Mouse (Mus musculus): Measurements from ENCODE around the gene Vegfa. TPM values are rescaled to one million over a fixed set of nuclear protein-coding genes. Genes with fewer than 3 reads are reported as not detected.

Vegfa gene
- total and polyA plus RNA-seq, 2 experiments = 120 to 288 TPM

- H3K4me3 ChIP-seq (ENCODE audit: insufficient read depth, low read depth, low read length) = no peak overlapping the region
- no peak overlapping the region for H3K9ac ChIP-seq (ENCODE audit: low read depth, low read length)
- no peak overlapping the region for H3K27ac ChIP-seq (replicated peaks; ENCODE audit: insufficient read depth, low read depth, low read length)
- H3K36me3 ChIP-seq (ENCODE audit: control insufficient read depth, insufficient read depth, low read length) = no peaks in the 10 kb centered on the region
- 54% methylated on average over 9 of the region's 9 CpGs for WGBS
- H3K79me2 ChIP-seq (ENCODE audit: control insufficient read depth, insufficient read depth, low read length) = no peaks in the 10 kb centered on the region
- peaks cover 6% of the 10 kb centered on the region for H3K4me1 ChIP-seq (ENCODE audit: control insufficient read depth, insufficient read depth, low read length)
- TF ChIP-seq CTCF (IDR thresholded peaks at IDR 0.05; ENCODE audit: low read depth, low read length) (no peak), POLR2A (IDR thresholded peaks at IDR 0.05; ENCODE audit: extremely low read depth, insufficient read depth, low read length) (no peak)
- H3K27me3 ChIP-seq (ENCODE audit: control insufficient read depth, insufficient read depth, low read length) = no peaks in the 10 kb centered on the region
- peak; percentile 44 for DNase-seq (ENCODE audit: extremely low read depth, low read depth, low spot score)
Observed at GRCm38 (mm10) chr17:46070046-46070445, 37.9 kb upstream of the Vegfa start.

GRCm38 (mm10) chr17:46063974-46064312, 31.8 kb upstream of the Vegfa start:
- no peak overlapping the region for H3K27ac ChIP-seq (replicated peaks; ENCODE audit: insufficient read depth, low read depth, low read length)
- 82% methylated on average over 6 of the region's 6 CpGs for WGBS

DNA sequence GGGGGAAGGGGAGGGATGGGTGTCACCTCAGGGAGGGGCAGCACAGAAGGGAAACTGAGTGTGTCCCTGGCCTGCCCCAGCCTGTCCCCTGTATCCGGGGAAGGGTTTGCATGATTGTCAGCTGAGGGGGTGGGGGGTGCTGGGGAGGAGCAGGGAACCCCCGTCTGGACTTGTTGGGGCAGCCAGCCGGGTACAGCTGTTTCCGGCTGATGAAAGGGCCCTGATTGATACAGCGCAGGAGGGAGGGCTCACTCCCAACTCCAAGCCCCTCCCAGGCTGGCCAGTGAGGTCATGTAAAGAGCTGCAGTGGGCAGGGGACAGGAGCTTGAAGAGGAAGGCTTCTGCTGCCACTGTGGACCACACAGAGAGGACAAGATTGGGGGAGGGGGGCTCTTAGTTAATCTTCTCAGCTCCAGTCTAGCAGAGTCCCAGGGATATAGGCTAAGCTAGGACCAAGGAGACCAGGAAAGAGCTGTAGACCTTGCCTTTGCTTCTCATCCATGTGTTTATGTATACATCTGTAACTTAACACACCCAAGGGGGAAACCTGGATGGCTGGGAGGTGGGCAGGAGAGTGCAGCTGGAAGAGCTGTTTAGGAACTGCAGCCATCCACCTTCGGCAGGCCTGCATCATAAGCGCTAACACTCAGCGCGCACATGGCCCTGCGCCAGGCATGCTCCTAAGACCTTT, 31.3 kb upstream of the Vegfa start:
- 63% methylated on average over 10 of the region's 10 CpGs for WGBS
- no peaks in the 10 kb centered on the region for H3K79me2 ChIP-seq (ENCODE audit: control insufficient read depth, insufficient read depth, low read length)
- no peak for DNase-seq (ENCODE audit: extremely low read depth, low read depth, low spot score)
- H3K4me3 ChIP-seq (ENCODE audit: insufficient read depth, low read depth, low read length) = no peak overlapping the region
- peaks cover 4% of the 10 kb centered on the region for H3K4me1 ChIP-seq (ENCODE audit: control insufficient read depth, insufficient read depth, low read length)
- H3K27ac ChIP-seq (replicated peaks; ENCODE audit: insufficient read depth, low read depth, low read length) = no peak overlapping the region
- no peaks in the 10 kb centered on the region for H3K36me3 ChIP-seq (ENCODE audit: control insufficient read depth, insufficient read depth, low read length)
- H3K27me3 ChIP-seq (ENCODE audit: control insufficient read depth, insufficient read depth, low read length) = no peaks in the 10 kb centered on the region
- no peak for TF ChIP-seq POLR2A (IDR thresholded peaks at IDR 0.05; ENCODE audit: extremely low read depth, insufficient read depth, low read length)
- H3K9ac ChIP-seq (ENCODE audit: low read depth, low read length) = no peak overlapping the region

More at GRCm38 (mm10) chr17:46063974-46064312, 31.8 kb upstream of the Vegfa start:
- no peaks in the 10 kb centered on the region for H3K79me2 ChIP-seq (ENCODE audit: control insufficient read depth, insufficient read depth, low read length)
- H3K36me3 ChIP-seq (ENCODE audit: control insufficient read depth, insufficient read depth, low read length) = no peaks in the 10 kb centered on the region
- TF ChIP-seq POLR2A (IDR thresholded peaks at IDR 0.05; ENCODE audit: extremely low read depth, insufficient read depth, low read length) = no peak
- no peak for TF ChIP-seq CTCF (IDR thresholded peaks at IDR 0.05; ENCODE audit: low read depth, low read length)
- DNase-seq (ENCODE audit: extremely low read depth, low read depth, low spot score) = no peak
- H3K4me1 ChIP-seq (ENCODE audit: control insufficient read depth, insufficient read depth, low read length) = peaks cover 4% of the 10 kb centered on the region
- H3K4me3 ChIP-seq (ENCODE audit: insufficient read depth, low read depth, low read length) = no peak overlapping the region
- H3K27me3 ChIP-seq (ENCODE audit: control insufficient read depth, insufficient read depth, low read length) = no peaks in the 10 kb centered on the region
- H3K9ac ChIP-seq (ENCODE audit: low read depth, low read length) = no peak overlapping the region

DNA sequence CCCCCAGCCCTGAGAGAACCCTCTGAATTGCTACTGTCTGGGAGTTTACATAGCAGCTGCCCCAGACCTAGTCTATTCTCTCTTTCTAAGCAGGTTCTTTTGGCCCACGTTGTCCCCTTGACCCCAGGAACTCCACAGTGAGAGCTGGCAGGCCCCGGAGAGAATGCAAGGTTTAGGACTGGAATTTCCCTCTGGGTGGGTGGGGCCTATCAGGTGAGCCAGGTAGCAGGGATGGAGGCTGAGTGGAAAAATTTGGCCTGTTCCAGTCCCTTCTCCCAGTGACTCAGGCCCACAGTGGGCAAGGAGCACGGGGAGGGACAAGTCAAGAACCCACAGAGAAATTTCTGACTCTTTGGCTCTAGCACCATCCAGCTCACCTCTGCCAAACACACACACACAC, 28.1 kb upstream of the Vegfa start:
- no peak for DNase-seq (ENCODE audit: extremely low read depth, low read depth, low spot score)
- Histone ChIP-seq H3K79me2 (ENCODE audit: control insufficient read depth, insufficient read depth, low read length) (no peaks in the 10 kb centered on the region), H3K9ac (ENCODE audit: low read depth, low read length) (no peak overlapping the region), H3K27ac (replicated peaks; ENCODE audit: insufficient read depth, low read depth, low read length) (no peak overlapping the region), H3K27me3 (ENCODE audit: control insufficient read depth, insufficient read depth, low read length) (no peaks in the 10 kb centered on the region), H3K4me1 (ENCODE audit: control insufficient read depth, insufficient read depth, low read length) (peaks cover 16% of the 10 kb centered on the region), H3K36me3 (ENCODE audit: control insufficient read depth, insufficient read depth, low read length) (no peaks in the 10 kb centered on the region), H3K4me3 (ENCODE audit: insufficient read depth, low read depth, low read length) (no peak overlapping the region)
- WGBS = 40% methylated on average over 3 of the region's 3 CpGs
- TF ChIP-seq POLR2A (IDR thresholded peaks at IDR 0.05; ENCODE audit: extremely low read depth, insufficient read depth, low read length) (no peak), CTCF (IDR thresholded peaks at IDR 0.05; ENCODE audit: low read depth, low read length) (no peak)

DNA sequence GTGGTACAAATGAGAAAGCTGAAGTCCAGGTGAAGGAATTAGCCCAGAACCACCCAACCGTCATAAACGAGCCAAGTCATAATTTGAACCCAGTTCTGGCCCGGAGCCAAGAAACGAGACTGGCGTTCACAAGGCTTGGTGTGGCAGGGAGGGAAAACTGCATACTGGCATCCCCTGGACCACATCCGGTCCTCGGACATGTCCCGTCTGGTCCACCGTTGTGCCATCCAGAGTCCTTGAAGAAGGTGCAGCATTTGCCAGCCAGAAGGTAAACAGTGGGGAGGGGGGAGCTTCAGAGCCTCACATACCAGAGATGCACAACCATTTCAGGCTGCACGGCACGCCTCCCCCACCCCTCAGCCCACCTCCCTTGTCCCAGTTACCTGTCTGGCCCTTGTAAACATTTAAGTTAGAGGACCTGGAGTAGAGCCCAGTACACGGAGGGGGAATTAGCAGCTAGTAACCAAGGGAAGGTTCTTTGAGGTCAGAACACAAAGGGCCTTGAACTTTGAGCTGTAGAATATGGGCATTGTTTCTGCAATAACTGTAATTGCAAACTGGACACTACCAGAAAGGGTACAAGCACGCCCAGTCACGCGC, 27.2 kb upstream of the Vegfa start:
- TF ChIP-seq POLR2A (IDR thresholded peaks at IDR 0.05; ENCODE audit: extremely low read depth, insufficient read depth, low read length) (no peak), CTCF (IDR thresholded peaks at IDR 0.05; ENCODE audit: low read depth, low read length) (no peak)
- no peak overlapping the region for H3K9ac ChIP-seq (ENCODE audit: low read depth, low read length)
- H3K4me1 ChIP-seq (ENCODE audit: control insufficient read depth, insufficient read depth, low read length) = peaks cover 16% of the 10 kb centered on the region
- H3K4me3 ChIP-seq (ENCODE audit: insufficient read depth, low read depth, low read length) = no peak overlapping the region
- no peak overlapping the region for H3K27ac ChIP-seq (replicated peaks; ENCODE audit: insufficient read depth, low read depth, low read length)
- H3K36me3 ChIP-seq (ENCODE audit: control insufficient read depth, insufficient read depth, low read length) = no peaks in the 10 kb centered on the region
- 45% methylated on average over 15 of the region's 15 CpGs for WGBS
- DNase-seq (ENCODE audit: extremely low read depth, low read depth, low spot score) = peak; percentile 35
- H3K79me2 ChIP-seq (ENCODE audit: control insufficient read depth, insufficient read depth, low read length) = no peaks in the 10 kb centered on the region
- no peaks in the 10 kb centered on the region for H3K27me3 ChIP-seq (ENCODE audit: control insufficient read depth, insufficient read depth, low read length)

- no peak overlapping the region for H3K4me3 ChIP-seq (ENCODE audit: insufficient read depth, low read depth, low read length)
- DNase-seq (ENCODE audit: extremely low read depth, low read depth, low spot score) = peak; percentile 95
- H3K27me3 ChIP-seq (ENCODE audit: control insufficient read depth, insufficient read depth, low read length) = no peaks in the 10 kb centered on the region
- TF ChIP-seq POLR2A (IDR thresholded peaks at IDR 0.05; ENCODE audit: extremely low read depth, insufficient read depth, low read length) (no peak), CTCF (IDR thresholded peaks at IDR 0.05; ENCODE audit: low read depth, low read length) (no peak)
- peaks cover 36% of the 10 kb centered on the region for H3K4me1 ChIP-seq (ENCODE audit: control insufficient read depth, insufficient read depth, low read length)
- H3K79me2 ChIP-seq (ENCODE audit: control insufficient read depth, insufficient read depth, low read length) = no peaks in the 10 kb centered on the region
- peak overlapping the region; percentile 95 for H3K27ac ChIP-seq (replicated peaks; ENCODE audit: insufficient read depth, low read depth, low read length)
- H3K9ac ChIP-seq (ENCODE audit: low read depth, low read length) = peak overlapping the region; percentile 65; the same call in 1 of the 2 replicates
- no peaks in the 10 kb centered on the region for H3K36me3 ChIP-seq (ENCODE audit: control insufficient read depth, insufficient read depth, low read length)
- WGBS = 14% methylated on average over 7 of the region's 7 CpGs
Observed at GRCm38 (mm10) chr17:46056288-46056687, 24.1 kb upstream of the Vegfa start.

All from liver, adult 2 months (tissue).